Mouse (Mus musculus) kidney, adult 2 months (tissue): ENCODE measurements around the gene Tcf23.

Source experiments
- CTCF ChIP-seq: fragments of 200-500 bp; conservative IDR thresholded peaks from 2 replicates; pipeline ENCODE4 v1.5.1; 2011; ENCODE audit warnings: low read depth, mild to moderate bottlenecking, control low read depth, low read length, moderate library complexity, mixed read lengths; ENCODE audit not compliant: insufficient read depth, insufficient read length
- POLR2A ChIP-seq: fragments of 200-500 bp; IDR thresholded peaks from one replicate; pipeline ENCODE4 v1.6.1; 2011; ENCODE audit warnings: low read depth, low read length, control low read depth

GRCm38 (mm10) chr5:30966189-30966588 lies 2.3 kb upstream of the Tcf23 start:
- TF ChIP-seq CTCF (no peak), POLR2A (no peak)
